Mouse (Mus musculus) olfactory bulb, adult 2 months (tissue): ENCODE measurements around the gene Rpl13.

Experiments
- CTCF ChIP-seq: fragments of 200-500 bp; IDR thresholded peaks from 2 replicates; pipeline ENCODE4 v1.5.1; 2012; ENCODE audit warnings: low read depth, mild to moderate bottlenecking, low read length, moderate library complexity; ENCODE audit not compliant: insufficient read depth
- POLR2A ChIP-seq: fragments of 200-500 bp; IDR thresholded peaks from 2 replicates; pipeline ENCODE4 v1.6.1; 2012; ENCODE audit warnings: mild to moderate bottlenecking, low read depth, low read length, moderate library complexity; ENCODE audit not compliant: insufficient read depth

GRCm38 (mm10) chr8:123136287-123136686 lies 34.1 kb downstream of the Rpl13 start:
- TF ChIP-seq CTCF = no peak
- TF ChIP-seq POLR2A = no peak
